Mouse (Mus musculus): ENCODE results near the gene Wdr76.

DNA sequence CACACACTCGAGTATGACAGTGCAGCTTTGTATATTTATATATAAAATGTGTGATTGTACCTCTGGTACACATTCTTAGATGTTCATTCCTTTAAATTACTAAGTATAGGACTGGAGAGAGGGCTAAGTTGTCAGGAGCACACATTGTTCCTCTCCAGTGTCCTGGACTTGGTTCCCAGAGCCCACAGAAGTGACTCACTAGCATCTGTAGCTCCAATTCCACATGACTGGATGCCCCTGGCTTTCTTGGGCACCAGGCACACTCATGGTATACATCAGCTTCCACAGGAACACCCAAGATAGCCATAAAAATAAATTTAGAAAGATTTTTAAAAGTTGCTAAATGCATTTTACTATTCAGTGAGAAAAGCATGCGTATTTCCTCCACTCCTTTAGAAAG is 18.5 kb downstream of the Wdr76 start:
- no peak for TF ChIP-seq UBTF (IDR thresholded peaks at IDR 0.05; ENCODE audit: borderline replicate concordance, insufficient read depth, low read depth, low read length)
- no peak for TF ChIP-seq USF1 (IDR thresholded peaks at IDR 0.05; ENCODE audit: low read depth, low read length)
- no peak for TF ChIP-seq MYB (IDR thresholded peaks at IDR 0.05; ENCODE audit: low read depth, low read length)
- TF ChIP-seq BHLHE40 (IDR thresholded peaks at IDR 0.05; ENCODE audit: borderline replicate concordance, low read depth, low read length) = no peak
- no peak for TF ChIP-seq CTCF (IDR thresholded peaks at IDR 0.05 in 2 of 3, conservative IDR thresholded peaks at IDR 0.05 in 1 of 3; ENCODE audit: control insufficient read depth in 1 of 3, insufficient read depth in 1 of 3, low read depth in 2 of 3, low read length in 3 of 3, poor library complexity in 1 of 3, severe bottlenecking in 1 of 3)
- TF ChIP-seq MAX (IDR thresholded peaks at IDR 0.05; ENCODE audit: low read length) = no peak
- no peak for TF ChIP-seq ZC3H11A (IDR thresholded peaks at IDR 0.05; ENCODE audit: low read depth, low read length)
